Mouse (Mus musculus) lung, postnatal 0 days (tissue): ENCODE results near the gene Grb10. TPM values are rescaled to one million over a fixed set of nuclear protein-coding genes. Genes with fewer than 3 reads are reported as not detected.

Experiments used
- ATAC-seq: fragments of 200-750 bp; cut with Nextera tagmentation; 2 replicates; pipeline ENCODE4 v1.8.0; 2017; ENCODE audit warnings: moderate library complexity
- DNase-seq: peaks from one replicate; pipeline ENCODE4 v3.0.0-alpha.2; 2016; ENCODE audit warnings: low spot score
- H3K27ac ChIP-seq: fragments of 300-500 bp; sonication (generic); 2 replicates; pipeline ENCODE4 v1.5.1; 2014; ENCODE audit warnings: antibody characterized with exemption, mild to moderate bottlenecking, low read length, mixed read lengths
- H3K27me3 ChIP-seq: fragments of 300-500 bp; sonication (generic); replicated peaks from 2 replicates; pipeline ENCODE4 v1.6.1; 2014; ENCODE audit warnings: low read length, mixed read lengths; ENCODE audit not compliant: insufficient read depth
- H3K36me3 ChIP-seq: fragments of 300-500 bp; sonication (generic); 2 replicates; pipeline ENCODE4 v1.6.1; 2014; ENCODE audit warnings: low read length, mixed read lengths; ENCODE audit not compliant: insufficient read depth
- H3K4me1 ChIP-seq: fragments of 300-500 bp; sonication (generic); 2 replicates; pipeline ENCODE4 v1.6.1; 2014; ENCODE audit warnings: antibody characterized with exemption, low read depth, low read length, mixed read lengths; ENCODE audit not compliant: insufficient read depth
- H3K4me2 ChIP-seq: fragments of 300-500 bp; sonication (generic); replicated peaks from 2 replicates; pipeline ENCODE4 v1.6.1; 2014; ENCODE audit warnings: low read depth, mild to moderate bottlenecking, low read length, moderate library complexity, mixed read lengths
- H3K4me3 ChIP-seq: fragments of 300-500 bp; sonication (generic); 2 replicates; pipeline ENCODE4 v1.5.1; 2014; ENCODE audit warnings: low read depth, low read length
- H3K9ac ChIP-seq: fragments of 300-500 bp; sonication (generic); replicated peaks from 2 replicates; pipeline ENCODE4 v1.6.1; 2014; ENCODE audit warnings: low read depth, mild to moderate bottlenecking
- H3K9me3 ChIP-seq: fragments of 300-500 bp; sonication (generic); 2 replicates; pipeline ENCODE4 v1.6.1; 2016; ENCODE audit warnings: low read length, mixed read lengths
- CTCF ChIP-seq: IDR thresholded peaks from 2 replicates; pipeline ENCODE4 v1.5.1; 2016; ENCODE audit warnings: antibody characterized with exemption, mild to moderate bottlenecking
- EP300 ChIP-seq: IDR thresholded peaks from 2 replicates; pipeline ENCODE4 v1.6.1; 2016; ENCODE audit warnings: antibody characterized with exemption, mild to moderate bottlenecking, control low read depth
- WGBS: fragments of 180-500 bp; shearing (Covaris S2); extraction: QIAGEN DNeasy Blood & Tissue Kit; methylation state at CpG from one replicate; pipeline ENCODE4 v1.1.7; 2014; 5-methylcytosine and 5-hydroxymethylcytosine counted together
- polyA plus RNA-seq: library from polyadenylated mRNA; unstranded; fragments of >200 nt; fragmentation: Nextera tagmentation; extraction: Ambion mirVana; gene quantifications from 2 replicates; pipeline ENCODE4 v1.2.1, GENCODE M21; 2015

Gene Grb10
- polyA plus RNA-seq, 1 experiment from 2014 or later = 86.9 TPM

- ATAC-seq = no peak
Measured at GRCm38 (mm10) chr11:12039748-12040147, 1.3 kb upstream of the Grb10 start.

GRCm38 (mm10) chr11:12039098-12039497 lies 615 bp upstream of the Grb10 start:
- Histone ChIP-seq H3K27ac (no peak overlapping the region), H3K36me3 (no peaks in the 10 kb centered on the region), H3K4me2 (no peak overlapping the region), H3K4me1 (no peaks in the 10 kb centered on the region), H3K9ac (no peak overlapping the region), H3K9me3 (no peaks in the 10 kb centered on the region), H3K4me3 (no peak overlapping the region), H3K27me3 (peaks cover 12% of the 10 kb centered on the region)
- TF ChIP-seq EP300 = no peak
- TF ChIP-seq CTCF = peak; percentile 49
- DNase-seq (peak; percentile 15), ATAC-seq (no peak)
- 19% methylated on average over 3 of the region's 3 CpGs for WGBS

More at GRCm38 (mm10) chr11:12039748-12040147, 1.3 kb upstream of the Grb10 start:
- Histone ChIP-seq H3K27me3 (peaks cover 12% of the 10 kb centered on the region), H3K9ac (no peak overlapping the region), H3K4me3 (no peak overlapping the region), H3K4me2 (no peak overlapping the region), H3K9me3 (no peaks in the 10 kb centered on the region), H3K36me3 (no peaks in the 10 kb centered on the region), H3K27ac (no peak overlapping the region), H3K4me1 (no peaks in the 10 kb centered on the region)
- WGBS = 63% methylated on average over 6 of the region's 6 CpGs
- peak; percentile 51 for DNase-seq
- TF ChIP-seq EP300 (no peak), CTCF (peak; percentile 61)

GRCm38 (mm10) chr11:12037689-12038469 lies 604 bp downstream of the Grb10 start:
- Histone ChIP-seq H3K4me3 (peak overlapping the region; percentile 67), H3K36me3 (no peaks in the 10 kb centered on the region), H3K9ac (peak overlapping the region; percentile 43), H3K4me1 (no peaks in the 10 kb centered on the region), H3K4me2 (peak overlapping the region; percentile 64), H3K9me3 (no peaks in the 10 kb centered on the region), H3K27me3 (peaks cover 12% of the 10 kb centered on the region), H3K27ac (peak overlapping the region; percentile 89)
- peak; percentile 24 for DNase-seq
- ATAC-seq = peak; percentile 6; the same call in 1 of the 2 replicates
- TF ChIP-seq CTCF = no peak
- TF ChIP-seq EP300 = no peak
- 6% methylated on average over 40 of the region's 48 CpGs for WGBS

- Histone ChIP-seq H3K9me3 (no peaks in the 10 kb centered on the region), H3K4me3 (peak overlapping the region; percentile 67), H3K4me2 (peak overlapping the region; percentile 64), H3K27ac (peak overlapping the region; percentile 89), H3K9ac (peak overlapping the region; percentile 77), H3K36me3 (no peaks in the 10 kb centered on the region), H3K4me1 (no peaks in the 10 kb centered on the region), H3K27me3 (peaks cover 12% of the 10 kb centered on the region)
- DNase-seq (peak; percentile 79), ATAC-seq (peak; percentile 85)
- WGBS = under 1% methylated on average over 34 of the region's 93 CpGs
- TF ChIP-seq EP300 (no peak), CTCF (peak; percentile 30; the same call in 1 of the 2 replicates)
Measured at GRCm38 (mm10) chr11:12037075-12037686, 1.3 kb downstream of the Grb10 start.

GRCm38 (mm10) chr11:12035916-12036910 lies 2.3 kb downstream of the Grb10 start:
- DNase-seq (peak; percentile 58), ATAC-seq (peak; percentile 3; the same call in 1 of the 2 replicates)
- no peaks in the 10 kb centered on the region for H3K9me3 ChIP-seq
- H3K4me2 ChIP-seq = peak overlapping the region; percentile 64
- H3K4me3 ChIP-seq = peak overlapping the region; percentile 67
- H3K9ac ChIP-seq = peak overlapping the region; percentile 77
- H3K36me3 ChIP-seq = no peaks in the 10 kb centered on the region
- 4% methylated on average over 42 of the region's 65 CpGs for WGBS
- no peaks in the 10 kb centered on the region for H3K4me1 ChIP-seq
- H3K27me3 ChIP-seq = peaks cover 15% of the 10 kb centered on the region
- no peak for TF ChIP-seq CTCF
- no peak for TF ChIP-seq EP300
- H3K27ac ChIP-seq = peak overlapping the region; percentile 89
